Mouse (Mus musculus) frontal cortex, postnatal 36 days (tissue): ENCODE measurements around the gene Anxa1.

Source experiments
- DNase-seq, 2 experiments: peaks; one replicate each; pipeline ENCODE4 v3.0.0; 2022; ENCODE audit warnings: low spot score in 2 of 2

Anxa1 gene

DNA sequence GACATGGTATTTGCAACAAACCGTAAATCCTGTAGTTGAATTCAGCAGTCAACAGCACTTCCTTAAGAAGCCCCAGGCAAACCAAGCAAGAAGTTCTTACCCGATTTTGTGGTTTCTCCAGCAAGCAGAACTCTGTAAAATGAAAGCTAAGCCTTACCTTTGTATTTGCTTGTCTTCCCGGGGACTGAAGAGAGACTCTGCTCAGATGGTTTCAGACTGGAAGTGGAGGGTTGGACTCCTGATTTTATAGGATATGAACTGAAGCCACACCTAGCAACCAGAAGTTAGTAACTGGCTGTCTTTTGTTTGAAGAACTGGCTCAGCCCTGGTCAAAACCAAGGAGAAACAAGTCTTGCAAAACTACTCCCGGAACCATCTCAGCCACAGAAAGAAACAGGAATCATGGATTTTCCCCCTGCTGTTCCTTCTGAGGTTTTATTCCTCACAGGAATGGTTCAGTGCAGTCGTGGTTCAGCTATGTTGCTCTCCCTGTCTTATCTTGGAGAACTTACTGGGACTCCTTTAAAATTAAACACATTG, at the start of gene Anxa1:
Gene Anxa1 (minus strand): TSS at position 490 of the 540 bp plus-strand sequence.
- DNase-seq = no peak

DNA sequence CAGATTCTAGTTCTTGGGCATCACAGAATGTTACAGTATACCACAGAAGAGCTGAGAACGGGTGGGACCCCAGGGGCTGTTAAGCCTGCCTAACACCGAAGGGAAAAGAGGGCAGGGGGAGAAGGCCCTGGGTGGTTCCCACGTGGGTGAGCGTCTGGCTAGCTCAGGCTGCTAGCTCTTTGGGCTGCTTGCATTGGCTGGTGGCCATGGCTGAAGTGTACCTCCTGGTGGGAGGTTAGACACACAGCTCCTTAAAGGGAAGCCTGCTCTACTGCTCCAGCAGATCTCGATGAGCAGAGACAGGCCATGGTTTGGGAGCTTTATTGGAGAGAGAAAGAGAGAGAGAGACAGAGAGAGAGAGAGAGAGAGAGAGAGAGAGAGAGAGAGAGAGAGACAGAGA, 46.3 kb upstream of the Anxa1 start:
- DNase-seq = no peak

DNA sequence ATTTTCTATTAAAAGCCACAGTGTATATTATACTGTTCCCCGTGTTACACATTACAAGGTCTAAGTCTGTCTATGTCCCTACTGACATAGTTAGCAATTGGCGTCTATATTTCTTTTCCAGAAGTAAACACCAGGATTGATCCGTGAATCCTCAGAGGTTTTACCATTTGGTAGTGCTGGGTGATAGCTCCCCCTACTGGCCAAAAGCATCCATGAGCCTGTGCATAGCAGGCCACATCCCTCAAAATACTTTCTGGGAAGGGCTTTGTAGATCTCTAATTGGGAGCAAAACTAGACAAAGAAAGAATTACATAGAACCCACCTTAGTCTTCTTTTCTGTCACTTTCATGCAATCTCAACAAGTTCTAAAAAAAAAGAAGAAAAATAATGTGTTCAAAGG, 43.8 kb upstream of the Anxa1 start:
- DNase-seq = peak; percentile 47 to 65

DNA sequence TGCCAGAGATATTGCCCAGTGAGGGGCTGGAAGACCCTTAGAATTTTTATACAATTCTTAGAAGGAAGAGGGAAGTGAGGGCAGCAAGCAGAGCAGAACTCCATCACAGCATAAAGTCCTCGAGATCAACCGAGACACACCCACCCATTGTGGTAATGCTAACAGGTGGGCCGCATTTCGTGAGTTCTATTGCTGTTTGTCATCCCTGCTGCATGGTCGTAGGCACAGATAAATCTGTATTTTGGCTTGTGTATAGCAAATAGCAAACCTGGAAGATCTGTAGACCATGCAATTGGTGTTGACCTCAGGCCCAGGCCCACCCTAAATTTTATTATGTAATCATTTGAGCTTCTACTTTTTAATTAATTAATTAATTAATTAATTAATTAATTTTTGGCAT, 43.2 kb upstream of the Anxa1 start:
- no peak for DNase-seq

DNA sequence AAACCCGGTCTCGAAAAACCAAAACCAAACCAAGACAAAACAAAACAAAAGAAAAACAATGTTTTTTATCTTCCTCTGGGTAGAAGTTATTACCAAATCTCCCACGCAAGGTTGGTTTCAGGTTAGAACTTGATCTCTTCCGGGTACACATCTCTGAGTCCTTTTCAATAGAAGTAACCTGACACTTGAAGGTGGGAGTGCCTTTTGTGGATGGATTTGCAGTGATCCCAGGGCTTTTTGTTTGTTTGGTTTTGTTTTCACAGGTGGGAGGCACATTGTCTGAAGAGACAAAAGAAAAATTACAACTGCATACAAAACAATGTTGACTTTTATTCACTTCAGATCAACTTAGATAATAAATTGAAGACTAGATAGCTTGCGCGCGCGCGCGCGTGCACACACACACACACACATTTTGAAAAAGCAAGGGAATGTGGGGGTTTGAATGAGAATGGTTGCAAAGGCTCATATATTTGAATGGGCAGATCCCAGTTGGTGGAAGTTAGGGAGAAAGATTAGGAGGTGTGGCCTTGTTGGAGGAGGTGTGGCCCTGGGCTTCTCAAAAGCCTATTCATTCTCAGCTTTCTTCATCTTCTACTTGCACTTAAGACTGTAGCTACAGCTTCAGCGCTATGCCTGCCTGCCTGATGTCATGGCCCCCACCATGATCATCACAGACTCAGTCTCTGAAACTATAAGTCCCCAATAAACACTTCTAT, 35.9 kb upstream of the Anxa1 start:
- DNase-seq = no peak

DNA sequence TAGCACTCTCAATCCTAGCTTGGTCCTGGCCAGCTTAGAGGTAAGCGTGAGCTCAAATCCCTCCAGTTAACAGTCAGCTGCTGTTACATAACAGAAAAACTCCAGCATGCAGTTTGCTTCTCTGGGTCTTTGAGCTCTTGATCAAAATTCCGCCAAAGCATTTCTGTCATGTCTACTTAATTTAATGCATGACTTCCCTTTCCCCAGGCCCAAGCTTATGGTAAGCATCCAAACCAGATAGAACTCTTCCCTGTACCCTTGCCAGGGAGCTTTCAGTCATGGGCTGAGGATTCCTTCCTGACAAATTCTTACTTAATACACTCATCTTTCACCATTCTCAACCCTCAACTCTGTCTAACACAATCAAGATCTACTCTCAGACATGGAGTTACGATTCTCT, 20.5 kb upstream of the Anxa1 start:
- DNase-seq = no peak

DNA sequence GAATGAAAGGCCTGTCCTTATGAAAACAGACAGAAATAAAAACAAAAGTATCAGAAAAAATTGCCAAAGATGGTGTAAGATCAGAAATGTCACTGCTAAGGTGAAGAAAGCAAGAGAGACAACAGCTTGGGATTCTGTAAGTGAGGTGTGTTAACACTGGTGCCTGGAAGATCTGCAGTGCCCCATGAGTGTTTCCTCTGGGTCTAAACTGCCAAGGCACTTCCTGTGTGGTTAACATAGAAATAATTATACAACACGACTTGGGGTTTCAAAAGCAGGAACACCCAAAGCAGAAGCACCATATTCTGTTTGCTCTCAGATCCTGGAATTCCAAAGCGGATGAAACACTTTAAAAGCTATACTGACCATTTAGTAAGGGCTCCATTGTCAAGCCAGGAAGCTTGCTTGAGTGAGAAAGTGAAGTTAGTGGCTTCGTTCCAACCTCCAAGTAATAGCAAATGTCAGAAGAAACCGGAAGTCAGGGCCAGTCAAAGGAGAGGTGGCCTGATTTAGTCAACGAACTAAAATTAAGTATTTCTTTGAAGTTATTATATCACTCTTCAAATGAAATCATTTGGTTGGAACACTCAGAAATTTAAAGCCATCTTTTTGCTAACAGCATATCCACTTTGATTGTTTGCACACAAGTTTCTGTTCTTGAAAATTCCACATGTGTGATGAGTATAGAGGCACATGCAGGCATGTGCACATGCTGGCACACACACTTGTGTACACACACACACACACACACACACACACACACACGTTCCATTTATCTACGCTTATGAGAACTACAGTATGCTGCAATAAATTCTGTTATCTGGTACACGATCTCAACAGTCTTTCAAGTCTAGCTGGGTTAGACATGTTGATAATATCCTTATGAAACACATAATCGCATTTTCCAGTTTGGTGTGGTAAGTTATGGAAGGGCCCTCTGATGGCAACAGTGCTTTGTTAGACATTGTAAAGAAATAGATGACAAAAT, 19.1 kb upstream of the Anxa1 start:
- no peak for DNase-seq

DNA sequence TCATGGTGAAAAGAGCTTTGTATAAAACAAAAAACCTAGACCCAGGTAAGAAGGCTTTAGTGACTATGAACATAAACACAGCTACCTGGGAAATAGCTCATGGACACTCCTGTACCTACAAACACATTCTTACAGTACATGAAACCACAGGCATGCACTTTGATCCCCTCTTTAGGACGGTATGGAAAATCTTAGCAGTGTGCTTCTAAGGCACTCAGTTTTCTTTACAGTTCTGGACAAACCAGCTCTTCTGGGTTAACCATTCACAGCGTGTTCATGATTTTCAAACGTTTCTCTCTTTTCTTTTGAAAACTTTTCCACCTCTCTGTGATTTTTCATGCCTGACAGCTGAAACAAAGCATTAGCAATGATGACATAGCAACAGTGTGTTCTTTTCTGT, 15.7 kb upstream of the Anxa1 start:
- no peak for DNase-seq

DNA sequence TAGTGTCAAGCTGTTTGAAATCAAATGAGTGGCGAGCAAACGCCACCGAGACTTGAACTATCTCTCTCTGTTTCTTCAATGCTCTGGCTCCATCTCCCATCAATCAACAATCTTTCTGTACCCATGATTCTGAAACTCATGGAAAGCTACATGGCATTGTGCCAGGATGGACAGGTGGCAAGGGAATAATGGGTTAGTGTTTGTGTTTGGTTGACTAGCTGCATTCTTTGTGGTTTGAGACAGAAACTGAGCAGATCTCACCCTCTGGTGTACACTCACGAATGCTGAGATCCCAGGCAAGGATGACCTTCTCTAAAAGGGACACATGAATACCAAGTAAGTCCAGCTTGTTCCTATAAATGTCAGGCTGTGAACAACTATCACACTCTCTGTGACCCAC, 14.3 kb upstream of the Anxa1 start:
- DNase-seq = peak in 1 of 2 experiments; percentile 23

DNA sequence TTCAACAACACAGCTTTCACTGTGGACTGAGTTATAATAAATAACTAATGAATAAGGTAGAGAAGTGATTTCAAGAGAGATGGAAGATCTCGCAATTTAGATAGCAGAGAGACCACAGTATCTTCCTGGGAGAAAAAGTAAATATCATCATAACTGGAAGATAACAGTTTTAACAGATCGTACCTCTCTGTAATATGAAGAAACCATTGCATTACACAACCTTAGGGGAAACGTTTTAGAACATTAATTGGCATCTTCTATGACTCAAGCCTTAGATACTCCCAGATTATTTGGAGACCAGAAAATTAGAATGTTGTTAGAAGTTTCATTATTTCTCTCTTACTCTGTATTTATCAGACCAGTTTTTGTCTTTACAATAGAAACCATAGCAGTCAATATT, 13.0 kb upstream of the Anxa1 start:
- DNase-seq = no peak

DNA sequence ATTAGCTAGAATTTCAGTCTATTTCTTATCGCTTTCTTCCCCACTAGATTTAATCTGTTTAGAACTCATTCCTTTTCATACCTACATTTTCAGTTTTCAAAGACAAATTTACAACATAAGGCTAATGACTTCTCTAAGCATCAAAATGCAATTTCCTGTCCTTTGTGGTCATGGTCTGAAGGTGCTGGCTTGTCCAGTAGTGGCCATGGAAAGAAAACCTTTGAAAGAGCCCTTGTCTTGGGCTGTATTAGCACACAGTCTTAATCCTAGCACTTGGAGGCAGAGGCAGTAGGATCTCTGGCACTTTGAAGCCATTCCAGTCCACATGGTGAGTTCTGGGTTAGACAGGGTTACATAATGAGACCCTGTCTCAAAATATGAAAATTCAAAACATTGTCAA, 12.5 kb upstream of the Anxa1 start:
- no peak for DNase-seq

DNA sequence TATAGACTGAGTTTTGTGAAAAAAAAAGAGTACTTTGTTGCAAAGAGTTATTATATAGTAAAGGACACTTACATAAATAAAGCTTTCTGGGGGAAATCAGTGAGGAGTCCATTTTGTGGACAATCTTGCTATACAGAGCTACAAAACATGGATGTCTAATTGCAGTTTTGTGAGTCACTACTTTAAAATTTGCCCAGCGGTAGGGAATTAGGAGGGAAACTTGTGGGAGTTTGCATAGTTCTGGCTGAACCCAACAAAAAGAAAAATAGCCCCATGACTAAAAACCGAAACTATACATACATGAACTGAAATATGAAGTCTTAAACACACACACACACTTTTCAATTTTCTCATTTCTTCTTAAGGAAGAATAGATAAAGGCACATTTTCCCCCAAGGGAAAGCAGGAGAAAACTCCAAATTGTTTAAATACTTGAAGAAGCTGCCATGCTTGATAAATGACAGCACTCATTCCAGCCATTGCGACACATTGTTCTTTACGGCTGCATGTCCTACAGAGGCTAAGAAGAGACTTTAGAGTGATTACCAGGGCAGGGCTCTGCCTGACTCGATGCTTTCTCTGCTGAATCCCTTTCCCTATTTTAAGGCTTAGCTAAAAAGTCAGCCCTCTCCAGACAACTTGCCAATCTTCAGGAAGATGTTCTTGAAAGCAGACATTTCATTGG, 11.9 kb upstream of the Anxa1 start:
- DNase-seq = no peak

DNA sequence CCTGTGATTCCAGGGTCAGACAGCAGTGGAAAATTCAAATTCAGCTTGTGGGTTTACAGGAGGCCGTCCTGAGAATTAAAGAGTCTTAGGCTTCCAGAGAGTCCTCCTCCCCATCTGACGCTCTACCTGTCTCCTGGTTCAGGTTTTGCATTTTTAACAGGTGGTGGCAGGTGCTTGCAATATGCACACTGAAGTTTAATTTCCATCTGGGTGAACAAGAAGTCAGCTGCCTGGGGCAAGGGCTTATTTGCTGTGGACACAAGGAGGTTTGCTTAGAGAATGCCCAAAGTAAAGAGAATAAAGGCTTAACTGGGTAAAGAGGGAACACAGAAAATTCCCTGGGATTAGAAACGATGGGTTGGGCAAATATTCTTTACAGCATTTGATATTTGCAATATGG, 11.2 kb upstream of the Anxa1 start:
- no peak for DNase-seq

DNA sequence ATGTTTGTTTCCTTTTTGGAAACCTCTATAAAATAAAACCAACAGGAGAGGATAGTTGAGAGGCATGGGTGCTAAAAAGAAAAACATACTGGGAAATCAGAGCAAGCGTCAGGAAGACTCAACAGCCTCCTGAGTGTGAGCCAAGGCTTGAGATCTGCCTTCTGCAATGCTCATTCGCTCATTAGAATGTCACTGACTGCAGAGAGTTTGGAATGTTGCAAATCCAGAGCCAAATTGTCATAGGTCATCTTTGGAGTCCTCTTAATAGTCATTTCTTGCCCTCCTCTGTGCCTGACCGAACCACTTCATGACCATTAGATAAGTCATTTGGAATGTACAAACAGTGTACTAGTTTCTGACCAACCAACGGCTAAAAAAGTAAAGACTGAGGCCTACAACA, 8.4 kb upstream of the Anxa1 start:
- DNase-seq = no peak

DNA sequence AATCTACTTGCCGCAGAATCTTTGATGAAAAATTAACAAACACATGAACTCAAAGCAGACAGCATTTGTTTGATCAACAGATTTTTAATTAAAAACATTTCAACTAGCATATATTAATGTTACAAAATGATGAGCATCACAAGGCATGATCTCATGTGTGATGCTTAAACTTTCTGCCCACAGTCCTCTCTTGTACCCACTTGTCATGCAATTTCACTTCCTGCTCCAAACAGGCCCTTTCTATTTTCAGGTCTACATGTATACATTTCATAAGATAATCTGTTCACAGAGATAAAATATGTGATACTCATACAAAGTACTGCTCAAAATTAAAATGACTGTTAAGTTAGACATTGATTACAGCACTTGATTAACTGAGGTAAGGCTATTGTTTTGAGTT, 6.3 kb upstream of the Anxa1 start:
- no peak for DNase-seq

DNA sequence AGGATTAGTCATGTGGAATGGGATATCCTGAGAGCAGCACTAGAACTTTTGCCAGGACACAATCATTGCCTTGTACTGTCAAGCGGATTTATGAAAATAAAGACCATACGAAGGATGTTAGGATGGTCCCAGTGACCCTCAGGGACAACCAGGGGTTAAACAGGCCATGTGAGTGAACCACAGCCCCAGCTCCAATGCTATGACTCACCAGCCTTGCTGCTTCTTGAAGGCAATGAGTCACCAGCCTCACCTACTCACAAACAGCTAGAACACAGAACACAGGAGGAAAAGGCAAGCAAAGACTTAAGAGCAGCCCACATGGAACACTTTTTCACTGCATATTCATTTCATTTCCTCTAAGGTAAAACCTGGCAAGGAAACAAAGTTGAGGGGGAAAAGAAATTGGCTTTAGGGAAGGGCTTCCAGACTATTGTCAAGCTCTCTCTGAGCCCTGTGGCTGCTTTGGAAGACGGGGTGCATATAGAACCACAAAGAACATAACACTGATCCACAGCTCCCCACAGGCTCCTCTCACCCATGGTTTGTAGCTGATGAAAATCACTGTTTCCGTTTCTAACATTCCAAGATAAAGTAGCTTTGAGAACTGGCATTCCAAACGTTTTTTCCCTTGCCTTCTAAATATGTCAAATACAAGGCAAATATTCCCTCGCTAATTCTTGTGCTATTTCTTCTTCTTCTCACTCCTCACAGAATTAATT, 3.0 kb upstream of the Anxa1 start:
- peak; percentile 20 to 28 for DNase-seq

DNA sequence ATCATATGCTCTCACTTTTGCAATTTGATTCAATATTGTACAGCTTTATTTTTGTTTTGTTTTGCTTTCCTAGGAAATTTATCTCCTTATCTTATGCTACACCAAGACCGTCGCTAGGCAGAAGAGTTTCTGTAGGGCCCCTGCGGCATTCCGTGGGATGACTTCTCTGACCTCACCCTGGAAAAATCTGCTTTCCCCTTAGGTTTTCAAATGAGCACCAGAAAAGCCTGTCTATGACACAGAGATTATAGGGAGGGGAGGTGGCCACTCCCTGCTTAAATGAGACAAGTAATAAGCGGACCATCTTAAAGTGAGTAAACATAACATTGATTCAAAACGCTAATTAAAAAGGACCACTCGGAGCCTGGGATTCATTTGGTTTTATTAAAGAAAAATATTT, 1.0 kb downstream of the Anxa1 start:
- DNase-seq = no peak

DNA sequence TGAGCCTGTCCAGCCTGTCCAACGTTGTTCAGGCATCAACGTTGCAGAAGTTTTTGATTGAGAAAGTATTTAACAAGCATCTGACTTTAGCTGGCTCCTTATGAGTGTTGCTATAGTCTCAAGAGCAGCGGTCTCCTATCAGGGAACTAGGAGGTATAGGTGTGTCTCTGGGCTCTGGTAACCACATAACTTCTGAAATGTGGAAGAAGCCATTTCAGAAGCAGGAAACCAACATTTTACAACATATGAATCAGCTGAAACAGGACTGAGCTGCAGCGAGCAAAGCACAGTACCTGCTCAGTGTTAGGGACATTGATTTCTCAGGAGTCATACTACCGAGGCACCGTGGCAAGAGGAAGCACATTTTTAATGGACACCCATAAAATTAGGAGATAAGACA, 1.5 kb downstream of the Anxa1 start:
- DNase-seq = no peak

DNA sequence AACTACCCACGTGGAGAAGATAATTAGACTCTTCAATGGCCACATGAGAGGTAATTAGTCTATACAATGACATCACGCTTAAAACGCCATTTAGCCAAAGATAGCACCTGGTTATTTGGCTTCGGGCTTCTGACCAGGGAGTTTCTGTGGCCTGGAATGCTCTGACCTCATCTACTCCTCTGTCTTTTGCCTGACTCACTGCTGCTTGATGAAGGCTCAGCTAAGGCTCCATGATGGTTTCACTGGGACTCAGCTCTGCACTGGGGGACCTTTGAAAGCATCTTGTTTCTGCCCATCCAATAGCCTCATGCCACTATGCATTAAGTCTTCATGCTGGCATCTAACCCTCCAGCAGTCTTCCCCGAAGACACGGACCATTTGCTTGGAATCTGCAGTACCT, 2.5 kb downstream of the Anxa1 start:
- no peak for DNase-seq

DNA sequence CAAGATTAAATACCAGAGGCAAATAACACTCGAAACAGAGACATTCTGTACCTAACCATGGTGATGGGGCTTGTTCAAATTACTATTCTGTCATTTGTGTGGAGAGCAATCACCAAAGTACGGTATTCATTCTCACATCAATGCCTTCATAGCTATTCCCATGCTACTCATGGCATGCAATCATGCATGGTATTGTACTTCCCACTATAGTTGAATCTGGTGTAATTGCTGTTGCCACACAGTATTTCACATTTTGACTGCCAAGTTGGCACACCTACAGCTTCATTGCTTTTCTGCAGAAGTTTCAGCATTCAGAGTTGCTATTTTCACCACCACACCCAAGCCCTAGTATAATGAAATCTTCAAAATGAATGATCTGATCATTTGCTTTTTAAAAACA, 4.4 kb downstream of the Anxa1 start:
- DNase-seq = peak in 1 of 2 experiments; percentile 15

DNA sequence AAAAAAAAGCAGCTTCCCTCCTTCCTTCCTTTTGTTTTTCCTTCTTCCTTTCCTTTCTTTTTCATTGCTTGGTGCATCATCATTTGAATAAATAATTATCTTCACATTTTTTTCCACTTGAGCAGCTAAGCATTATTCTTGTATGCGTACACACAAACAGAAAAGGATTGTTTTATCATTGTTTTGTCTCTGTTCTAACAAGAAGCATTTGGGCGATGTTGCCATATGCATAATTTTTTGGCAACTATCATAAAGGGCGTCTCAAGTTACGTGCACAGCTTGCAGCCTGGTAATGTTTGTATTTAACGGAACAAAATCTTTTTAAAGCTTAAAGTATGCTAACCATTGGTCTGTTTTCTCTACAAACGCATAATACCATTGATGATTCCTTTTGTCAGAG, 5.1 kb downstream of the Anxa1 start:
- DNase-seq = no peak
